Mouse (Mus musculus) common myeloid progenitor, adult 5-6 weeks (primary cell): ENCODE measurements around the gene Mvp. TPM values are rescaled to one million over a fixed set of nuclear protein-coding genes. Genes with fewer than 3 reads are reported as not detected.
A peak's percentile ranks its signal among the peaks of the same experiment; 100 is the strongest.

Source experiments
- ATAC-seq: replicated peaks from 2 replicates; pipeline ENCODE4 v1.8.0; 2016; ENCODE audit warnings: low read depth, mild to moderate bottlenecking, moderate TSS enrichment, inconsistent platforms; ENCODE audit not compliant: poor library complexity, severe bottlenecking
- total RNA-seq: library from RNA; stranded (forward); fragments of 200-1000, 187-1606 nt; gene quantifications from 2 replicates; pipeline ENCODE4 v1.2.3, GENCODE M21; 2017

The Mvp gene
- total RNA-seq, 1 experiment from 2014 or later = 19.3 TPM

DNA sequence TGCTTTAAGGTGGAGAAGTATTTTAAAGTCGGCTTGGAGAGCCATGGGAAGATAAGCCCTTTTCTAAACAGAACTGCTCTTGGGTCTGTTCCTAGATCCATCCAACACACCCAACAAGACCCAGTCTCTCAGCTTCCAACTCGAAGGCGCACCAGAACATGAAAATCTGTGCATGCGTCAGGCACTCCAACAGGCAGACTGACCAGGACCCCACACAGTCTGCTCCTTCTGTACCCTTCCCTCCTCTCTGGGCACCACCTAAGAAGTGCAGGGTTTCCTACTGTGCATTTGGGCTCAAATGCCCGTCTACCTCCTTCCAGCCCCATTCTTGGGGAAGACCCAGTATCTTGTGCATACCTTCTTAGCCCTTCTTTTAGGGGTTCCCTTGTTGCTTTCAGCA lies 6.1 kb upstream of the Mvp start:
- no peak for ATAC-seq

DNA sequence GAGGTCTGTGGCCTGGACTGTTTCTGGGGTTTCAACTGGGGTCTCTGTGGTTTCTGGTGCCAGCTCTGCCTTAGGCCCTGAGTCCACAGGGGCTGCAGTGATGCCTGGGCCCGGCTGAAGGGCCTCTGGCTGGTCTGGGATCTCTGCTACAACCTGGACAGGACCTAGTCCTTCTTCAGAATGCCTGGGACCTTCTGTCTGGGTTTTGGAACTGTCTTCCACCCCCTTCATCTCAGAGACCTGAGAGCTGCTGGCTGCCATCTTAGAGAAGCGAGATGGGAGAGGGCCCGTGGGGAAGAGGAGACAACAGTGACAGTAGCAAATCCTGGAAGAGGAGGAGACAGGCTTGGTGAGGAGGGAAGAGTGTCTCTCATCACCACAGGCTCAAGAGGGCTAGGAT lies 5.6 kb upstream of the Mvp start:
- no peak for ATAC-seq

DNA sequence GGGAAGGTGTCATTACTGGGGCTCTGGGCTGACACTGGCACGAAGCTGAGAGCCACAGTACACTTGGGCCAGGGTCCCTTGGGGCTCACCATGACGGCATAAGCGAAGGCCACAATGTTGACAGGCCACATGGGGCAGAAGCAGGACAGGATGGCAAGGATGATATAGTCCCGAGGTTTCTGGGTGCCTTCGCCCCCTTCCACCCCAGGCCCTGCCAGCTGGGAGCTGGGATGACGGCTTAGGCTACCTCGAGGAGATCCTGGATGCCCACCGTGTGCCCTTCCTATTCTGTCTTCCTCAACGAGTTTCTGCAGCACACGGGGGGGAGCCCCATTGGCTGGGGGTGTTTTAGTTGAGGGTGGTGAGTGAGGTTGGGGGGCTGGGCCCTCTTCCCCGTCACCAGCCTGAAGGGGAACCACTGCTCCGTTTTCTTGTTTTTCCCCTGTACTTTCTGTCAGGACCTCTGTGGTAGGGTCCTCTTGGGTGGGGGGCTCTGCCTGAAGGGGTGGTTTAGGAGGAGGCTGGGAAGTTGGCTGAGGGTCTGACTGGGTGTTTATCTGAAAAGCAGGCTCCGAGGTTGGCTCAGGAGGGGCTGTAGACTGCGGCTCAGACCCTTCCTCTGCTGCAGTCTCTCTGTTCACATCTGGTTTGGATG lies 5.0 kb upstream of the Mvp start:
- no peak for ATAC-seq

DNA sequence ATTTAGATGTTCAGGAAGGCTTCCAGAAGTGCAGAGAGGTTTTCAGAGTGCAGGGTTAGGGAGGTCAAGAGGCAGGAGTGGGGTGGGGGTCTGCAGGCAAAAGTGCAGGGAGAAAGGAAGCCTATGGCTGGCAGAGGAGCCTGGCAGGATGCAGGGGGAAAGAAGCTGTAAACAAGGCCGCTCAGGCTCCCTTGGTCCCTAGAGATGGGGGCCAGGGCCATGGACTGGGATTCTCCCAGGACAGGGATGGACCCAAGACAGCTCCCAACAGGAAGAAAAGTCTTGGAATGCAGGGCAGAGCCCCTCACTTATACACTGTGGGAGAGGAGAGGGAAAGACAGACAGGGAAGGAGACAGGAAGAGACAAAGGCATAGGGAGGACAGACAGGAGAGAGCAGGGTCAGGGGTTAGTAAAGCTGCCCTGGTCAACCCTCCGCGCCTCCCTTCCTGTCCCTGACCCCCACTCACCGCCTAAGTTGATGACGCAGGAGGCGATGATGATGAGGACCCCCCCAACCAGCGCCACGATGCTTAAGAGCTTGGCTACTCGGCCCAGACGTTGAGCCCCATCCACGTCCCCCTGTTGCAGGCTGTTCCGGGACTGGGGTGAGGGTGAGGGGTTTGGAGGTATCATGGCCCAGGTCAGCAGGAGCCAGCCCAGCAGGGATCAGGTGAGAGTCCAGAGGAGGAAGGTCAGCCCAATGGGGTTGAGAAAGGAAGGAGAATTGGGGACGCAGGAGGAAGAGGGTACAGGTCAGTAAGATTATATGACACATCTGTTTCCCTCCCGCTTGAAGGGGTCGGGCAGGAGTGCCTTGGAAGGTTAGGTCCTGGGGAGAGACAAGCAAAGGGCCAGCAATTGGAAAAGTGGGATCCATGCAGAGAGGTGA lies 4.2 kb upstream of the Mvp start:
- no peak for ATAC-seq

DNA sequence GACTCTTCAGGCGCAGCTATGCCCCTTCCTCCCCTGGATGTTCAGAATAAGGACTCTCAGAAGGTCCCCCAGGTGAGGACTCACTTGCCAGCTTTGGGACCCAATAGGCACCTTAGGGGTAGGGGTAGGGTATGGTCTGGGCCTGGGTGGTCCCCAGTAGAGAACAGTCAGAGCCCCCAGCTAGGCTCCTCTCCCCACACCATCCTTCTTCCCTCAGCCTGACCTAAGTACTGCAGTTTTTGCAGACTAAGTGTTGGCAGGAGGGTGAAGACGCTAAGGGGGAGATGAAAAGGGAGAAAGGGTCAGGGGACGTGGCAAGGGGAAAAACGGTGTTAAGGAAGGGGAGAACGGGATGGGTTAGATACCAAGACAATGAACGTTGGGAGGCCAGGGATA lies 3.5 kb upstream of the Mvp start:
- ATAC-seq = no peak

DNA sequence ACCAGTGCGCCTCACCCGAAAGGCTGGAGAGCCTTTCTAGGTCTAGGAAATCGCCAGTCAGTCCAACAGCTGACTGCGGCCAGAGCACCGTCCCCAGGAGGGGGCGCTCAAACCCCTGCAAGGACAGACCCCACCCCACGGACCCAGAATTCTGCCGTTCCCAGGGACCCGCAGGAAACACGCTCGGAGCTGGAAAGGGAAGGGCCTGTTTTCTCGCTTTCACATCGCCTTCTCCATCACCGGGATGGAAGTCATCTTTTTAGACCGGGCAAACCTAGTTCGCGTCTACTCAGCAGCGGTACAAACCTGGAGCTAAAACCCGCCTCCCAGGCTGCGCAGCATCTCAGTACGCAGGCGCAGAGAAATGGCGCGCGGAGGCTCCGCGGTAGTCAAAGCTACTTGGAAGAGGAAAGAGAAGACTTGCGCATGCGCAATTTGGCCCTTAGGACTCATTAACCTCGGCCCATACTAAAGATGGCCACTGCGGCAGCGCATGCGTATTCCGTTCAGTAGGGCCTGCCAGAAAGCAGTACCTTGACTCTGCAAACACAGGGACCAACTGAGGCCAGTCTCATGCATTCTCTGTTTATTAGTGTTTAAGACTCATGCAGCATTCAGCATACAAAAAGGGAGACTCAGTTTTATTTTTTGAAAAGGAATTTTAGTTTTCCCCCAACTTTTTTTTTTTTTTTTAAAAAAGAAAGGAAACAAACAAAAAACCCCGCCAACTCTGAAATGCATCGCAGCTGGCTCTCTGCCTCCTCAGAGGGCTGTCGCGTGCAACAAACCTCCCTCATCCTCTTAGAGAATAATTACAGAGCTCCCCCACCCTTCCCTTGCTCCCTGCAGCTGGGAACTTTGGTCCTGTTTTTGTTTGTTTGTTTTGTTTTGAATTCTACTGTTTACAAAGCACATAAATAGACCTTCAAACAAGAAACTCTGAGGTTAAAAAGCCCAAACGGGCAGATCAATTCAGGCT lies 2.8 kb upstream of the Mvp start, which contains the start of gene Pagr1a:
Gene Pagr1a (minus strand): TSS at position 382 of the 979 bp plus-strand sequence.
- ATAC-seq = peak; percentile 68

DNA sequence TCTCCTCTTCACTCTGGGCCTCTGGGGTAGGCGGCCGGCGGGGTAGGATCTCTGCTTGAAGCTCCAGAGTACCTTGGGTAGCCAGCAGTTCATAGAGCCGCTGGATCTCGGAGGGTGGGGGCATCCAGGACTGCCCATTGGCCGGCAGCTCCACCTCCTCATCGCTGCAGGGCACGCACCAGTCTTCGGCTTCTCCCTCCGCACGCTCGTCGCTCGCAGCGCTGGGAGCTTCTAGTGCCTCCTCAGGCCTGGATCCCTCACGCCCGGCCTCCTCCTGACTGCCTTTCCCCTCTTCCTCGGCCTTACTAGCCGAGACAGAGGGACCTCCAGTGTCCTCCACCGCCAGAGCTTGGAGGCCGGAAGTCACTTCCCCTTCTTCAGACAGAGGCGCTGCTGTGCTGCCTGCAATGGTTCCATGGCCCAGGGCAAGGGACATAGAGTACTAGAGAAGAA lies 2.1 kb upstream of the Mvp start:
- ATAC-seq = peak; percentile 49

DNA sequence TGATC lies 1.9 kb upstream of the Mvp start, which contains the start of gene Pagr1b:
Gene Pagr1b (minus strand): TSS at position 4 of the 5 bp plus-strand sequence.
- no peak for ATAC-seq

DNA sequence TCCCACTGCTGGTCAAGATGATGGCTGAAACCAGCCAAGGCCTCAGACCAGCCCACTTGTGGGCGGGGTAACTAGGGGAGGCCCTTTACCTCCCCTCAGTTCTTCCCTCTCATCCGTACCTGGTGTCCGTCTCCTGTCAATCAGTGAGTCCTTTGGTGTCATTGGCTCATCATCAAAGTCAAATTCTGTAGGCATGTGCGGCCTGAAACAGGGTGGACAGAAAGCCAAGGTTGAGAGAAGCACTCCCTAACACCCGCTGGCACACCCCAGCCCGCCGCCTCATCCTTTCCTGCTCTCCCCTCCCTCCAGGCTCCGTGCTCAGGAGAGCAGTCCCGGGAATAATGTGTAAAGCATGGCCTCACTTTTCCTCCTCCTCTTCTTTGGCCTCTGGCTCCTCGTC lies 1.7 kb upstream of the Mvp start:
- ATAC-seq = no peak

DNA sequence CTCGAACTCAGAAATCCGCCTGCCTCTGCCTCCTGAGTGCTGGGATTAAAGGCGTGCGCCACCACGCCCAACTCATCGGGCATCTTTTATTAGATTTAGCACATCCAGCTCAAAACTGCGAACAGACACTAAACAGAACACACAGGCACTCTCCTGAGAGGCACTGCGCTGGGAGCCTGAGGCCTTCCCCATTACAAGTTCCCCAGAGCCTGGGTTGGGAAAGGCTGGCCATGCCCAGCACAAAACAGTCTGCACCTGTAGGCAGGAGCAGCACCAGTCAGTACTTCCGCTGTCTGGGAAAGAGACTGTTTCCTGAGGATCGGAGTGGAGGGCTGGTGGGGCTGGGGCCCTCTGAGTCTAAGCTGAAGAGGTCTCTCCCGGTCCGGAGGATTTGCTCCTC lies 572 bp upstream of the Mvp start:
- no peak for ATAC-seq

DNA sequence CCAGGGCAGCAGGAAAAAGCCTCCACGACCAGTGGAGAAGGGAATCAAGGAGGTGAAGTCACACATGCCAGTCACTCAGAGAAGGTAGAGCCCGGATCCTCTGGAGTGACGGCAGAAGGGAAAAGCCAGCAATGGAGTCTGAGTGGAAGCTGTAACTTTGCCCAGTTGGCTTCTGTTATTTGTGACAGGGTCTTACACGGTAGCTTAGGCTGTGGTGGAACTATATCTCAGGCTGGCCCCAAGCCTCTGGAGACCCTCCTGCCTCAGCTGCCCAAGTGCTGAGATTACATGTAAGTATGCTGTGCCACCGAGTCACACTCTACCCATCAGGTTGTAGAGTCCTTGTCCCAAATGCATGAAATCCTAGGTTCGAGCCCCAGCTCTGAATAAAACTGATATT lies 1.0 kb downstream of the Mvp start:
- ATAC-seq = no peak

DNA sequence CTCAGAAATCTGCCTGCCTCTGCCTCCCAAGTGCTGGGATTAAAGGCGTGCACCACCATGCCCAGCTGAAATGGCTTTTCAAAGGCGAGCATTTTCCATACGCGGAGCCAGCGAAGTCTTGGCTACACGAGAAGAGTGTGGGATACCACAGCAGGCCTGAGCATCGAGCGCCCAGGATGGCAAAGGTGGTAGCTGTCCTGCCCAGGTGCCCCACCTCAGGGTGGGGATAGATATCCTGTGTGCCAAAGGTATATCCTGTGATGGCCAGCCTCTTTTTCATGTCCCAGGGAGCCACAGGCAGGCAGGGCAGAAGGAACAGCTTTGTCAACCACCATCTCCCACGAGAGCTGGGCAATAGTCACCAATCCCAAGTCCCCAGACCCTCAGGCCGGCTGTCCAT lies 1.6 kb downstream of the Mvp start:
- ATAC-seq = no peak

DNA sequence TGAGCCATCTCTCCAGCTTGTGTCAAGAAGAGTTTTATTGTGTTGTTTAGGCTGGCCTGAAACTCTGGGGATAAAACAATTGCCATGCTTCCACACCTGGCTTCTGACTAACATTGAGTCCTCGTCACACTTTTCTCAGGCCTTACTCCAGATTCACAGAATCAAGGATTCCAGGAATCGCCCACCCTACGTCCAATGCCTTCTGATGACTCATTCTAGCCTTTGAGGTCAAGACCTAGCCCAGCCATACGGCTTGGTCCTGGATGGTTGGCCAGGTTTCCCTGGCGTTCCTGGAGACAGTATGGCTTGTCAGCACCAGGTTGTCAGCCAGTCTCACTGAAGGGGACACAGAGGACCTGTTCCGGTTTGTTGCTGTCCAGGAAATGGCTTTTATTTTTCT lies 2.0 kb downstream of the Mvp start:
- ATAC-seq = no peak

DNA sequence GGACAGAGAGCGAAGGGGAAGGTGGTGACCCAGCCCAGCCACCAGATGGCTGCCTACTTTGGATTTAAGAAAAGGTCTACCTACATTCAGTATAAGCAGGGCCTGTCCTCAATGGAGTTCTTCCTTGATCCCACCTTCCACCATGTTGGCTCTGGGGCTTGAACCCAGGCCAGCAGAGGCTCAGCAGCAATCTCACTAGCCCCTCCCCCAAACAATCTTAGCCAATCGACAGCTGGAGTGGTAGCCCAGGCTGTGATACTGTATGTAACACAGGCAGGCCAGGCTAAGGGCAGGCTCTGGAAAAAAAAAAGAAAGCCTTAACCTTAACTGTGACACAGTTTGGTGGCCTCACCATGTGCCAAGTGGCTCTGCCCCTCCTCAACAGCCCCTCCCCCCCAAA lies 2.7 kb downstream of the Mvp start:
- no peak for ATAC-seq

DNA sequence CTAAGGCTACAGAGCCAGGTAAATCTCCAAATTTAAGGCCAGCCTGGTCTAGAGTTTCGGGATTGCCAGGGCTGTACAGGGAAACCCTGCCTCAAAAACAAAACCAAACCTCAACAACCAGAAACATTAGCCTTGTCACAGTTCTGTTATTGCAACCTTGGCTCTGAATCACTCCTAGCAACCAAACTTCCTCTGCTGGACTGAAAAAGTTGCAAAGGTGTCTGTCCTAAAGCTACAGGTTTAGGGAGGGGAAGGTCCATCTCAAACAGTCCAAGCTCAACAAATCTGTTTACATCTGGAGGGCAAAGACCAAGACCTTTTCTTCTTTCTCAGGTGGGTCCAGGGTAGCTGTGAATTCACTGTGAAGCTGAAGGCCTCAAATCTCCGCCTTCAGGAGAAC lies 3.4 kb downstream of the Mvp start:
- no peak for ATAC-seq

DNA sequence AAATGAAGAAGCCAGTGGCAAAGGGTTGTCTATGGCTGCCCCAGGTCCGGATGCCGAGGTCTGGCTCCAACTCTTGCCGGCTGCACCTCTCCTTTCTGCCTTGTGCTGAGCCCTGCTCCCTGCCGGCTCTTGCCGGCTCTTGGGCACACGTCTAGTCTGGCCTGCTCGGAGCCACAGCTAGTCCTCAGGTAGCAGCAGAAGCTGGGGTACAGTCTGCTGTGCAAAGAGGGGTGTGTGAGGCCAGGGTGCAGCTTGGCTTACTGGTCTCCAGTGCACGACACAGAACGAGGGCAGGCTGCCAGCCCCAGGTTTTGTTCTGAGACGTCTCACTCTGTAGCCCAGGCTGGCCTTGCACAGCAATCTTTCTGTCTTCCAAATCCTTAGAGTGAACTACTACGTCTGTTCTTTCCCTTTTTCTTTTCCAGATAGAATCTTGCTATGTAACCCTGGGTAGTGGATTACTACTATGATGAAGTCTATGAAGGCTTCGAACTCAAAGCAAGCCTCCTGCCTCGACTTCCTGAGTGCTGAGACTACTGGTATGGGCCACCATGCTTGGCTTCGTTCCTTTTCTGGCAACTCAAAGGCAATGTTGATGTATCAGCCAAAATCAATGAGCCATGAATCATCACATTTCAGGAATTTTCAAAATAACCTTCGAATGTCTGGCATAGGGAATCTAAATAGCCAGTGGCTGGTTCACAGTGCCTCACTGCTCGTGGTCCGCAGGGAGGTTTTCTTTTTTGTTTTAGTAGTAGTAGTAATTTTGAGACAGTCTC lies 4.9 kb downstream of the Mvp start:
- peak; percentile 9; the same call in 1 of the 2 replicates for ATAC-seq

DNA sequence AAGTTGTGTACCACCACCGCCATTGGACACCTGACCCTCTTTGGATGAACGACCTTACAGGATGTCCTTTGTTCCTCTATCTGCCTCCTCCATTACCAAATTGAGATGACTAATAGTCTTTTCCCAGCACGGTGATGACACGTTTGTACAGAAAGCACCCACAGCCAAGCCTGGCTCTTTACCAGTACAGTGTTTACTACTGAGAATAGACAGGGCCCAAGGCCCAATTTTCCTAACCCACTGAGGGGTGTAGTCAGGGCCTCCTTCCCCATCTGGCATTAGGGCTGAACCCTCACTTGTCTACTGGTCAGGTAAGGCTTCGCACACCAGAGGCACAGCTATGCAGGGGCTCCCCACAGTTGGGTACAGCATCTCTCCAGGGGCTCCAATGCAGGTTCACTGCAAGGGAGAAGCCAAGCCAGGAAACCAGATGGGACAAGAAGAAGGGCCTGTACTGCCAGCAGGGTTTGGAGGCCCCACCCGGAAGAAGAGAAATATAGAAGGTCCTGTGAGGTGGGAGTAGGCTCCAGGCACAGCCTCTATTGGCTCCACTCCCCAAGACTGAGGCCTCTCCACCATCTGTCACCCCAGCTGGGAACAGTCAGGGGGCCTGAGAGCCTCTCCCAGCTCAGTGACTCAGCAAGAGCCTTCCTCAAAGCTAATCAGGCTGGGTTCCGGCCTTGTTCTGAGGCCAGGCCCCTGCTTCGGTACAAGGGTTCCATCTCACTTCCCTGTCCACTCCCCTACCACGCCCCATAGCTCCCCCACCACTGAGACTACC lies 6.0 kb downstream of the Mvp start:
- peak; percentile 95 for ATAC-seq

DNA sequence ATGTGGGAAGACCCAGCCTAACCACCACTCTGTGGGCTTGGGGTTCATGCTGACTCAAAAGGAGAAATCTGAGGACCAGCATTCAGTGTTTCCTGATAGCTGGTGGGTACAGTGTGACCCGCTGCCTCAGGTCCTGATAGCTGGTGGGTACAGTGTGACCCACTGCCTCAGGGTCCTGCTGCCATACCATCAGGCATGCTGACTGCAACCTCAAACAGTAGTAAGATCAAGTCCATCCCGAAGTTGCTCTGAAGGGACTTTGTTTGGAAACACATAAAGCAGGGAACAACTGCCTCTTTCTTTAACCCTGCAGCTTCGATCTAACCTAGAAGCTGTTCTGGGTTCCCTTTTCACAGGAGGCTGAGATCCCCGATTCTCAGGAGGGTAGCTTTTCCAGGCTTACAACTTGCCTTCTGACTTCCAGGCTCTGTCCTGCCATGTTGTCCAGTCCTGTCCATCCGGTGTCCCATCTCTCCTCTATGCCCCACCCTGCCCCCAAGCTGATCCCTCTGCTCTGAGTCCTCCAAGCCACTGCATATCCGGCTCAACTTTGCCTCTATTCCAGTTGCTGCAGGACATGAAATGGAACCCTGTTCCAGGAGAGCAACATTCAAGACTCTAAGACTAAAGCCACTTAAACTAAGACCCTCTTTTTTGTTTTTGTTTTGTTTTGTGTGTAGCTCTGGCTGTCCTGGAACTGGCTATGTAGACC lies 7.0 kb downstream of the Mvp start:
- no peak for ATAC-seq
